Comparison of ENCODE assay signal across 8 mouse cellular contexts in the genomic region with DNA sequence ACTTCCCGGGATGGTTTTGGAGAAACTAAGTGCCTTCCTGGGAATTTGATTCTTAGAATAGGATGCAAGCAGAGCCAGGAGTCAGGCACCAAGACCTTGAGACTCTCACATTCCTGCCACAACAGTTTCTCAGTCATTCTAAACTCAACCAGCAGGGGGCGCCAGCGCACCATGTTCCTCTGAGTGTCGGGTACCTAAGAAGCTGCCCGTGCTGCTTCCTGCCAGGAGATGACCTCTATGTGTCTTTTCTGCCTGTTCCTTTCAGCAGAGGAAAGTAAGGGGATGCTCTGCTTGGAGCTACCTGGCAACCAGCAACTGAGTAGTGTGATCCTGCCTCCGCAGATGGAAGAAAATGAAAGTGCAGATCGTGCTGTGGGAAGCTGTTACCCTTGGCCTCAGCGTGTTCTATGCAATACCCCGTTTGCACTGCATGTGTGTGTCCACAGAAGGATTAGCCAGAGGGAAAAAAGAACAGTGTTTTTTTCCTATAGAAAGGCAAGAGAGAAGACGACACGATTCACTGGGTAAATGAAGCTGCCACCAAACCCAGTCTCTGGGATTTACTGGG. TPM values are rescaled to one million over a fixed set of nuclear protein-coding genes. Genes with fewer than 3 reads are reported as not detected.
DNase-seq lines count a peak whose midpoint lies in the region; ATAC-seq lines count a peak whose summit lies in the region.

No protein-coding gene starts in this region.

- H3K36me3 ChIP-seq in midbrain, embryonic 13.5 days, result no peaks in the 10 kb centered on the region

- H3K4me2 ChIP-seq in midbrain, embryonic 13.5 days (replicated peaks), result no peak overlapping the region

- 0 out of 2 replicates have a peak, but pooled peaks cover 3% of the 10 kb centered on the region for H3K27me3 ChIP-seq in midbrain, embryonic 13.5 days

- no peaks in the 10 kb centered on the region for H3K9me3 ChIP-seq in midbrain, embryonic 13.5 days

- no peak overlapping the region for H3K4me3 ChIP-seq in midbrain, embryonic 13.5 days (replicated peaks)

- WGBS in midbrain, embryonic 13.5 days, result 32% methylated on average over 11 of the region's 11 CpGs

- H3K4me1 ChIP-seq in midbrain, embryonic 13.5 days (replicated peaks), result peaks cover 16% of the 10 kb centered on the region

- intact Hi-C loops in left cerebral cortex, postnatal 4 days (cut with DNase I), result loop anchor here (5.0 to 10.0 kb wide), 2 partner anchors 121 to 1109 kb away; no protein-coding TSS in a partner anchor

- no peak for ATAC-seq in CD4-positive, CD25-positive, alpha-beta regulatory T cell, adult 4 months
- ATAC-seq in midbrain, embryonic 13.5 days, result peak; percentile 60; the same call in 1 of the 2 replicates

- H3K27ac ChIP-seq in midbrain, embryonic 13.5 days, result no peak overlapping the region

- peak; percentile 77 for DNase-seq in CD4-positive, CD25-positive, alpha-beta regulatory T cell, adult 2 months (ENCODE audit: low read depth, low spot score)
- DNase-seq in cerebellum, postnatal 25 days, result peak; percentile 96 to 97
- peak; percentile 76 for DNase-seq in gastrocnemius, adult 18-20 months (ENCODE audit: low spot score)
- peak; percentile 83 for DNase-seq in induced T-regulatory cell, adult 2 months (ENCODE audit: low read depth)
- DNase-seq in left cerebral cortex, postnatal 4 days, result peak; percentile 90
- peak; percentile 63 for DNase-seq in spleen, adult 12 weeks (ENCODE audit: low spot score)

- H3K9ac ChIP-seq in midbrain, embryonic 13.5 days (replicated peaks), result no peak overlapping the region

RNA-seq across cellular contexts. Expression of a gene that starts 53.9 kb away (rescaled TPM):
- 10 to 100 TPM; 16.6 to 25.7 TPM for polyA plus RNA-seq in CD4-positive, CD25-positive, alpha-beta regulatory T cell, adult 4 months (2017; shearing (Covaris generic))
- total RNA-seq in gastrocnemius, adult 18-20 months (2021), result 10 to 100 TPM; 78.1 to 92.4 TPM
- total RNA-seq in left cerebral cortex, postnatal 4 days (2021), result 100 to 1,000 TPM; 127 TPM
- polyA plus RNA-seq in midbrain, embryonic 13.5 days (2015; fragmentation: Nextera tagmentation; extraction: Ambion mirVana), result 31.3 and 35.4 TPM in 2 replicates
